Mouse (Mus musculus) intestine, postnatal 0 days (tissue): Measurements from ENCODE around the gene C130050O18Rik. TPM values are rescaled to one million over a fixed set of nuclear protein-coding genes. Genes with fewer than 3 reads are reported as not detected.

Source experiments
- ATAC-seq: fragments of 200-750 bp; cut with Nextera tagmentation; 2 replicates; pipeline ENCODE4 v1.8.0; 2017; ENCODE audit warnings: mild to moderate bottlenecking, moderate TSS enrichment, moderate library complexity
- H3K27ac ChIP-seq: fragments of 300-500 bp; sonication (generic); 2 replicates; pipeline ENCODE4 v1.5.1; 2014; ENCODE audit warnings: mild to moderate bottlenecking, low read depth, low read length, moderate library complexity
- H3K27me3 ChIP-seq: fragments of 300-500 bp; sonication (generic); replicated peaks from 2 replicates; pipeline ENCODE4 v1.6.1; 2014; ENCODE audit warnings: low read length, mixed read lengths; ENCODE audit not compliant: control insufficient read depth, insufficient read depth
- H3K36me3 ChIP-seq: fragments of 300-500 bp; sonication (generic); 2 replicates; pipeline ENCODE4 v1.6.1; 2014; ENCODE audit warnings: mild to moderate bottlenecking, moderate library complexity; ENCODE audit not compliant: control insufficient read depth, insufficient read depth
- H3K4me1 ChIP-seq: fragments of 300-500 bp; sonication (generic); replicated peaks from 2 replicates; pipeline ENCODE4 v1.6.1; 2014; ENCODE audit warnings: antibody characterized with exemption, low read length, mixed read lengths; ENCODE audit not compliant: control insufficient read depth, insufficient read depth
- H3K4me2 ChIP-seq: fragments of 300-500 bp; sonication (generic); replicated peaks from 2 replicates; pipeline ENCODE4 v1.6.1; 2014; ENCODE audit warnings: low read depth, mild to moderate bottlenecking, moderate library complexity
- H3K4me3 ChIP-seq: fragments of 300-500 bp; sonication (generic); 2 replicates; pipeline ENCODE4 v1.5.1; 2014; ENCODE audit warnings: low read depth, low read length
- H3K9ac ChIP-seq: fragments of 300-500 bp; sonication (generic); 2 replicates; pipeline ENCODE4 v1.6.1; 2014; ENCODE audit warnings: mild to moderate bottlenecking, low read depth, low read length
- H3K9me3 ChIP-seq: fragments of 300-500 bp; sonication (generic); 2 replicates; pipeline ENCODE4 v1.6.1; 2016; ENCODE audit warnings: mixed run types; ENCODE audit not compliant: control insufficient read depth
- CTCF ChIP-seq: sonication (generic); IDR thresholded peaks from 2 replicates; pipeline ENCODE4 v1.5.1; 2016; ENCODE audit warnings: low read depth, mild to moderate bottlenecking, control low read depth, antibody characterized with exemption, moderate library complexity
- WGBS: fragments of 180-500 bp; shearing (Covaris S2); extraction: QIAGEN DNeasy Blood & Tissue Kit; methylation state at CpG from one replicate; pipeline ENCODE4 v1.1.7; 2014; 5-methylcytosine and 5-hydroxymethylcytosine counted together
- polyA plus RNA-seq: library from polyadenylated mRNA; unstranded; fragments of >200 nt; fragmentation: Nextera tagmentation; extraction: Ambion mirVana; gene quantifications from 2 replicates; pipeline ENCODE4 v1.2.1, GENCODE M21; 2015

Gene C130050O18Rik
- polyA plus RNA-seq, 1 experiment from 2014 or later: 0.76 TPM

GRCm38 (mm10) chr5:139395528-139395927, 9.6 kb upstream of the C130050O18Rik start:
- ATAC-seq: no peak
- no peak overlapping the region for H3K9ac ChIP-seq

GRCm38 (mm10) chr5:139397359-139397916, 7.6 kb upstream of the C130050O18Rik start:
- Histone ChIP-seq H3K4me3 (no peak overlapping the region), H3K4me1 (no peaks in the 10 kb centered on the region), H3K36me3 (peaks cover 6% of the 10 kb centered on the region; the same call in 1 of the 2 replicates), H3K9me3 (no peaks in the 10 kb centered on the region), H3K27ac (no peak overlapping the region), H3K4me2 (no peak overlapping the region), H3K9ac (no peak overlapping the region), H3K27me3 (no peaks in the 10 kb centered on the region)
- 91% methylated on average over 4 of the region's 4 CpGs for WGBS
- ATAC-seq: no peak
- no peak for TF ChIP-seq CTCF

More at GRCm38 (mm10) chr5:139395528-139395927, 9.6 kb upstream of the C130050O18Rik start:
- Histone ChIP-seq H3K4me1 (no peaks in the 10 kb centered on the region), H3K9me3 (no peaks in the 10 kb centered on the region), H3K27me3 (no peaks in the 10 kb centered on the region), H3K4me2 (no peak overlapping the region), H3K27ac (no peak overlapping the region), H3K36me3 (peaks cover 8% of the 10 kb centered on the region; the same call in 1 of the 2 replicates), H3K4me3 (no peak overlapping the region)
- WGBS: 93% methylated on average over 4 of the region's 4 CpGs
- TF ChIP-seq CTCF: no peak

GRCm38 (mm10) chr5:139397959-139398753, 6.9 kb upstream of the C130050O18Rik start:
- Histone ChIP-seq H3K36me3 (no peaks in the 10 kb centered on the region; the same call in 1 of the 2 replicates), H3K9me3 (no peaks in the 10 kb centered on the region), H3K9ac (no peak overlapping the region), H3K27me3 (no peaks in the 10 kb centered on the region), H3K4me3 (no peak overlapping the region), H3K4me1 (no peaks in the 10 kb centered on the region), H3K4me2 (no peak overlapping the region), H3K27ac (no peak overlapping the region)
- TF ChIP-seq CTCF: peak; percentile 93
- ATAC-seq: peak; percentile 58
- WGBS: 35% methylated on average over 5 of the region's 5 CpGs

GRCm38 (mm10) chr5:139398786-139399185, 6.3 kb upstream of the C130050O18Rik start:
- no peak overlapping the region for H3K9ac ChIP-seq
- H3K27me3 ChIP-seq: no peaks in the 10 kb centered on the region
- no peaks in the 10 kb centered on the region for H3K4me1 ChIP-seq
- no peak overlapping the region for H3K4me2 ChIP-seq
- no peak for TF ChIP-seq CTCF
- H3K27ac ChIP-seq: no peak overlapping the region
- no peaks in the 10 kb centered on the region for H3K9me3 ChIP-seq
- 80% methylated on average over 5 of the region's 5 CpGs for WGBS
- no peaks in the 10 kb centered on the region; the same call in 1 of the 2 replicates for H3K36me3 ChIP-seq
- no peak for ATAC-seq
- no peak overlapping the region for H3K4me3 ChIP-seq

DNA sequence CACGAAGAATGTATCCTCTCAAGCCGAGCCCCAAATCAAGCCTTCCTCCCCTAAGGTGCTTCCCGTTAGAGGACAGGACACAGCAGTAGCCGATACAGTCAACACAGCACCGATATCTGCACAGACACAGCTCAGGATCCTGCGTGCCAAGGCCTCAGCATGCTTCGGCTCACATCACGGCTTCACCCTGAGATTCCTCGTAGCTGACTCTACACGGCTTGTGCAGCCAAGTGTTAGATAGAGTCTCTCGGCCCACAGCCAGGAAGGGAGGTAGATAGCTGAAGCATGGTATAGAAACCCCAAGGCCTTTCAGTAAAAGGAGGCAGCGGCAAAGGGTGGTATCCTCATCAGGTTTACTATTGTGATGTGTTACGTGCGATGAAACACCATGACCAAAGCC, 5.1 kb upstream of the C130050O18Rik start:
- Histone ChIP-seq H3K9ac (no peak overlapping the region), H3K4me2 (no peak overlapping the region), H3K27me3 (no peaks in the 10 kb centered on the region), H3K36me3 (no peaks in the 10 kb centered on the region; the same call in 1 of the 2 replicates), H3K9me3 (no peaks in the 10 kb centered on the region), H3K27ac (no peak overlapping the region), H3K4me1 (no peaks in the 10 kb centered on the region), H3K4me3 (no peak overlapping the region)
- WGBS: 89% methylated on average over 14 of the region's 14 CpGs
- no peak for ATAC-seq
- no peak for TF ChIP-seq CTCF

- WGBS: 93% methylated on average over 2 of the region's 2 CpGs
- no peaks in the 10 kb centered on the region for H3K4me1 ChIP-seq
- H3K9me3 ChIP-seq: no peaks in the 10 kb centered on the region
- no peak for TF ChIP-seq CTCF
- no peak overlapping the region for H3K4me2 ChIP-seq
- H3K27ac ChIP-seq: no peak overlapping the region
- no peak for ATAC-seq
- no peak overlapping the region for H3K9ac ChIP-seq
- H3K27me3 ChIP-seq: no peaks in the 10 kb centered on the region
- H3K4me3 ChIP-seq: no peak overlapping the region
- H3K36me3 ChIP-seq: no peaks in the 10 kb centered on the region; the same call in 1 of the 2 replicates
Observed at GRCm38 (mm10) chr5:139402106-139402505, 3.0 kb upstream of the C130050O18Rik start.
